Mouse (Mus musculus): ENCODE data around the gene Vegfa.

The Vegfa gene

GRCm38 (mm10) chr17:46049567-46049966, 17.4 kb upstream of the Vegfa start:
- no peak for DNase-seq (ENCODE audit: low spot score)

GRCm38 (mm10) chr17:46048184-46048583, 16.0 kb upstream of the Vegfa start:
- DNase-seq (ENCODE audit: low spot score) = no peak

DNA sequence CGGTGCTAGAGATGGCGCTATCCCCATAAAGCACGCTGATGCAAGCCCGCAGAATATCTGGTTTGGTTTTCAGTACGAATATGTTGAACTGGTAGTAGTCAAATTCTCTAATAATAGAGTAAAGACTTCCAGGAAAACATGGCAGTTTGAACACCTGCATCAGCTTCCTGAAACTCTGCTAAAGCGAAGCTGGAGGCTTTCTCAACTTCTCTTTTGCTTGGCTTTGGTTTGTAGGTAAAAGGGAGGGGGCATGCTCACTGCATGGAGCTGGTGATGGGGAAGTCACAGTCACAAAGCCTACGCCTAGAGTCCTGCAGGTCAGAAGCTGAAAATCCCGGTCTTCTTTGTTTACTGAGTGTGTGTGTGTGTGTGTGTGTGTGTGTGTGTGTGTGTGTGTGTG, 13.6 kb upstream of the Vegfa start:
- no peak for DNase-seq (ENCODE audit: low spot score)

GRCm38 (mm10) chr17:46044953-46045352, 12.8 kb upstream of the Vegfa start:
- DNase-seq (ENCODE audit: low spot score) = no peak

- DNase-seq (ENCODE audit: low spot score) = no peak
These were observed 10.0 kb upstream of the Vegfa start for GRCm38 (mm10) chr17:46042158-46042557.

GRCm38 (mm10) chr17:46041679-46042078, 9.5 kb upstream of the Vegfa start:
- no peak for DNase-seq (ENCODE audit: low spot score)

- DNase-seq (ENCODE audit: low spot score) = no peak
These were observed 9.1 kb upstream of the Vegfa start for GRCm38 (mm10) chr17:46041223-46041622.

DNA sequence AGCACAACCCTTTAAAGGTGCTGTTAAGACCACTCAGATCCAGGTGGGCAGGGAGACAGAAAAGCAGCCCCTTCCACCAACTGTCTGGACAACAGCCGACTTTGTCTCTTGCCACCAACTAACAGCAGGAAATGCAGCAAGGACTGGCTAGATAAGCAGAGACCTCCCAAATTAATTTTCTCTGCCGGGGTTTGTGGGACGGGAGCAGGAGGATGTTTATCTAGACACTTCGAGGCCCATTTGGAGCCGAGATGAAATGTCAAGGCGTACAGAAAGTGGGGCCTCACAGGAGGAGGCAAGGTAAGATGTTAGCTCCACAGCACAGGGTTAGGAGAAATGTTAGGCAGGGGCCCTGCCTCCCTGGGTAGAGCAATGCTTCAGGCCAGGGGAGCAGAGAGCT, 8.4 kb upstream of the Vegfa start:
- no peak for DNase-seq (ENCODE audit: low spot score)

GRCm38 (mm10) chr17:46038906-46039305, 6.7 kb upstream of the Vegfa start:
- DNase-seq (ENCODE audit: low spot score) = no peak

DNA sequence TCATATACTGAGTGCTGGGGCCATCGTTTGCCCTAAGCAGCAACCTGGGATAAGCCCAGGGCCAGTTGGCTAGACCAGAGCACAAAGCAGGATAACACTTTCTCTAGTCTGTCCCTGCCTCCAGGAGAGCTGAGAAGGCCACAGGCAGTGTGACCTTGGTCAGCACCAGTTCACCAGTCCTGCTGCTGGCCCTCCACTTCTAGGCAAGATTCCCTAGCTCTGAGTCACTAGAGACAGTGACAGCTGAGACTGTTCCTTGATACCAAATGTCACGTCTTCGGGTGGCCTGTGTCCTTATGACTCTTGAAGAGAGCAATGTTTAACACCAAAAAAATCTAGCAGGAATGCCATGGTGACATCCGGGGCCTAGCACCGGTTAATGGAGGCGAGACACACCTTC, 4.2 kb upstream of the Vegfa start:
- no peak for DNase-seq (ENCODE audit: low spot score)

DNA sequence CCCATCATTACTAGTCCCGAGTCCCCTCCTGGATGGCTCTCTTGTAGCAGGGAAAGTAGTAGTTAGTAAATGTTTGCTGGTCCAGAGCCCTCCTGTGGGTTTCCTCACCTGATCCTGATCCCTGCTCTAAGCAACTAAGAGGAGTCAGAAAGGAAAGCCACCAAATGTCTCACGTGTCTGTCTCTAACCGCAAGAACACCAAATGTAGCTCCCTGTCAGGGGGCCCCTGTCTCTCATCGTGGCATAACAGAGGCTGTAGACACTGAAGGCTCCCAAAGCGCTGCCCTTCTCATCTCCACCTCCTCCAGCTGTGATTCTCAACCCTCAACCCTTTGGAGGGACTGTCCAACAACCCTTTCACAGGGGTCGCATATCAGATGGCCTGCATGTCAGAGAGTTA, 1.9 kb upstream of the Vegfa start:
- no peak for DNase-seq (ENCODE audit: low spot score)

DNA sequence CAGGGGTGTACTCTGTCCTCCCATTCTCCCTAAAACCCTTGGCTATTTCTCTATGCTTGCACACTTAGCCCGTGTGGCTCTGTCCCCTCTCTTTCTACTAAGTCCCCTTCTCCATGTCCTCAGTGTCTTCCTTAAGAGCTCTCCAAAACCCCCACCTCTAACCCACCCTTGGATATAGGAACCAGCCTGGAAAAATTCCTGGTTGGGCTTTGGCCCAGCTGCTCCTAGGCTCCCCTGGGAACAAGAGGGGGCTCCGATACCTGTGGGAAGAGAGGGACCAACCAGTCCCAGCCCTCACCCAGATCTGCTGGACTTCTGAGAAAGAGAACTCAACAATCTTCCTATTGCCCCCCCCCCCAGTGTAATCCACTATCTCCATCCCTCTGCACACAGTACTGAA, 1.4 kb upstream of the Vegfa start:
- DNase-seq (ENCODE audit: low spot score) = no peak

DNA sequence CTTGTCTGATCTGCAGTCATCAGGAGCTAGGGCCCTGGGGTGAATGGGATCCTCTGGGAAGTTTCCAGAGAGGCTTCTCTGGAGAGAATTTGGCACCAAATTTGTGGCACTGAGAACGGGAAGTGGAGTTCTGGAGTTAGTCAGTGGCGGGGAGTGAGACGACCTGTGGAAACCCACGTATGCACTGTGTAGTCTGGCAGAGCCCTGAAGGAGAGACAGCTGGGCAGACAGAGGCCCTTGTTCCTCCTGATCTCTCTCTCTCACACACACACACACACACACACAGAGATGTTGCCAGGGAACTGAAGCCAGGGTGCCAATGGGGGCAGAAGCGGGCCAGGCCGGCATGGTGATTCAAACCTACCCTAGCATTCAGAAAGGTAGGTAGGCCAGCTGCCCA, 953 bp upstream of the Vegfa start:
- no peak for DNase-seq (ENCODE audit: low spot score)

DNA sequence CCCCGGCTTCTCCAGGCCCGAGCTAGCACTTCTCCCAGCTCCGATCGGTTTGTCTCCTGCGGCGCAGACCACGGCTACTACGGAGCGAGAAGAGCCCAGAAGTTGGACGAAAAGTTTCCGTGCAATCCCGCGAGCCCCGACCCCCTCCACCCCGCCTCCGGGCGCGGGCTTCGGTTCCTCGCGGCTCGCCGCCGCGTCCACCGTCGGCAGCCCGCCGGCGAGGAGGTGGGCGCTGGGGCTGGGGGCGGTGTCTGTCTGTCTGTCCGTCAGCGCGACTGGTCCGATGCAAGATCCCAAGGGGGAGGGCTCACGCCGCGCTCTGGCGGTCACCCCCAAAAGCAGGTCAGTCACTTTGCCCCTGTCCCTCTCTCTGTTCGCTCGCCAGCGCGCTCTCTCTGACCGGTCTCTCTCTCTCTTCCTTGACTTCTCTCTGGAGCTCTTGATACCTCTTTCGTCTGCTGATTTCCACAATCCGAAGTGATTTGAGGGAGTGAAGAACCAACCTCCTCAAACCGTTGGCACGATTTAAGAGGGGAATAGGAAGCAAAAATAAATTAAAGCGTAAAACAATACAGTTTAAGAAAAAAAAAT, 453 bp downstream of the Vegfa start:
- DNase-seq (ENCODE audit: low spot score) = peak; percentile 72

DNA sequence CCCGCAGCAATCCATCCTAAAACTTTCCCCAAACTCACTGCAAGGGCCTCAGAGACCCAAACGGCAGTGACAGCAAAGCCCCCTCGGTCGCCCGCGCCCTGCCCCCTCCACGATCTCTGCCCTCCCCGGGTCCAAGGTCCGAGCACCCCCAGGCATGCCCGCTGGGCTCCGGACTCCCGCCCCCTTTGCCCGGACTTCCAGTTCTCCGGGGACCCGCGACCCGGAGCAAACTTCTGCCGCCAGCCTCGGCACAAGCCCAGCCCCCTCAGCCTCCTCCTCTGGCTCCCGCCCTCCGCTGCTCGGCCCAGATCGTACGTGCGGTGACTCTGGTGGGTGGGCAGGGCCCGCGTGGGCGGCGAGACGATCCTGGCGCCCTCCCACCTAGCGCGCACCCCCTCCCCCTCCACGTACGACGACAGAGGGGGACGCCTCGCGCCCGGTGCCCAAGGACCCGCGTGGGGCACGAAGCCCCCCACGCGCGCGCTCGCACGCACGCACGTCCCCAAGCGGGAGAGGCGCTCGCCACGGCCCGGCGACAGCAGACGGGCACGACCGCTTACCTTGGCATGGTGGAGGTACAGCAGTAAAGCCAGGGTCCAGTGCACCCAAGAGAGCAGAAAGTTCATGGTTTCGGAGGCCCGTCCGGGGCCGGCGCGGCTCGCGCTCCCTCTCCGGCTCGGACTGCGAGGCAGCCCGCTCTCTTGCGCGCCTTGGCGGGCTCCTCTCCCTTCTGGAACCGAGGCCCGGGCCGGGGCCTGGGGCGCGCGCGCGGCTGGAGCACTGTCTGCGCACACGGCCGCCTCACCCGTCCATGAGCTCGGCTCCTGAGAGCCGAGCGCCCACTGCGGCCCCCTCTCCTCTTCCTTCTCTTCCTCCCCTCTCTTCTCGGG, 1.2 kb downstream of the Vegfa start:
- DNase-seq (ENCODE audit: low spot score) = peak; percentile 71

DNA sequence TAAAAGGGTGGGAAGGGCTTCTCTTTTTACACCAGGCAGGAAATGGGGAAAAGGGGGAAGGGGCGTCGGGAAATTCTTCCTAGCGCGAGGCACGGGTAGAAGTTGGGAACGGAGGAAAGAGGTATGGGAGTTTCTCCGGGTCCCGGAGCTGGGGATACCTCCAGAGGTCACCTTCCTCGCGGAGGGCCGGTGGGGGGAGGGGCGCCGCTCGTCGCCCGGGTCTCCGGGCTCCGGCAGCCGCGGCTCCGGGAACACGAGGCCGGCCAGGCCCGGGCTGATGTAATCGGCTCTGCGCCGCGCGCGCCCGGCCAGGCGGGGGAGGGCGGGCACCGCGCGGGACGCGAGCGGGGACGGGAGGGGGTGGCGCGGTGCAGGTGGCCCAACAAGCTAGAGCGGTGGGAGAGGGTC, 1.8 kb downstream of the Vegfa start:
- DNase-seq (ENCODE audit: low spot score) = peak; percentile 57

DNA sequence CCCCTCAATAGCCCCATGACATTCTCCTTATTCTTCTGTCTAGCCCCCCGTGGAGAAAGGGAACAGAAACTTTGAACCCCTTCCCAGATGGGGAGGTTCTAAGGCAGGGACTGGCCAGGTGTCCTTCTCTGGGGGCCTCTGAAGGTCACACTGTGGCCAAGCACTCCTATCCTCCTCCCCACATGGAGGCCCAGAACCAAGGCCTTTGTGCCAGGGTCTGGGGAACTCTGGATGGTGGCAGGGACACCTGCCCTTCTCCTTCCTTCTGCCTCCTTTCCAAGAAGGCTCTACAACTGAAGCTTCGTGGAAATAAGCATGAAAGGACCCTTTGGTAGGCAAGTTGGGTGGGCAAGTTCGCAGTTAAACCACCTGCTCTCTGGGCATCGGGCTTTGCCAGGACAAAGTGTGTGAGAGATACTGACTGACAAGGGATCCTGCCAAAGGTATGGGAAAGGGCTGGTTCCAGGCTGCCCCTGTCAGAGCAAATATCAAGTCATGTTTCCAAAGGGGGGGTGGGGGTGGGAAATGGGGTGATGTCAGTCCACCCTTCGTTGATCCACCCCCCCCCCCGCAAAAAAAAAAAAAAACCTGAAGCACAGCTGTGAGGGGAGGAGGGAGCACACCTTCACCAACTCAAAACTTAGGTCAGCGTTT, 2.5 kb downstream of the Vegfa start:
- DNase-seq (ENCODE audit: low spot score) = no peak

DNA sequence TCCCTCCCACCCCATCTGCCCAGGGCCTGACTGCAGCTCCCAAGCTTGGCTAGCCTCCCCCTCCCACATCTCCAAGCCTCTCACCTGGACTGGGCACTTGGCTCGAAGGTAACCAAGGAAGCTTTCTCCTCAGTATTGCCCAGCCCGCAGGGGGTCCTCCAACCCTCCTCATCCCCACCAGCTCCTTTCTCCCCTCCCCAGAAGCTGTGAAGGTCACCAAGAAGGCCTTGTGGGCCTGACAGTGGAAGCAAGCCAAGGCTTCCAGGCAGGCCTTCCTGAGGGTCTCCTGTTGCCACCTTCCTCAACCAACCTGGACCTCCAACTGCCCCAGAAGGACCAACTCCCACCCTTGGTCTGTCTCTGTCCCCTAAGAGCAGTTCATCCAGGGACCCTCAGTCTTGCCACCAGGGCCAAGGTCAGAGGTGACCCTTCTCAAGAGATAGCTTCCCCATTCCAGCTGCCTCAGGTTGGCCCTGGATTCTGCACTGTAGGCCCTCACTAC, 3.1 kb downstream of the Vegfa start:
- no peak for DNase-seq (ENCODE audit: low spot score)

- DNase-seq (ENCODE audit: low spot score) = no peak
These were observed 3.7 kb downstream of the Vegfa start for GRCm38 (mm10) chr17:46028210-46029051.

- DNase-seq (ENCODE audit: low spot score) = peak; percentile 88
These were observed 4.9 kb downstream of the Vegfa start for GRCm38 (mm10) chr17:46027066-46027917.
